Mouse (Mus musculus): ENCODE data around the gene Syncrip. TPM values are rescaled to one million over a fixed set of nuclear protein-coding genes. Genes with fewer than 3 reads are reported as not detected.

The Syncrip gene
- total RNA-seq, 2 experiments from 2014 or later, result 92.6 to 93.0 TPM

Other genes with a start within 250 kb of the Syncrip start
- gene Nt5e, start 155.4 kb downstream of the Syncrip start, total RNA-seq (2021), result 10 to 100 TPM; 15.0 to 21.8 TPM
- gene Snx14, start 43.6 kb downstream of the Syncrip start, total RNA-seq (2021), result 10 to 100 TPM; 41.8 to 54.5 TPM
- 1 to 10 TPM in 1 of 2 experiments, not detected in 1; 1.0 TPM for gene Gm20537, start 26.0 kb downstream of the Syncrip start, total RNA-seq (2021)
- gene Zfp949, start 65.4 kb upstream of the Syncrip start, total RNA-seq (2021), result 10 to 100 TPM in 1 of 2 experiments, 1 to 10 TPM in 1; 8.8 to 10.1 TPM
- gene Trim43a, start 98.3 kb upstream of the Syncrip start, total RNA-seq (2021), result under 1 TPM; 0.21 to 0.75 TPM
- 10 to 100 TPM; 41.6 to 43.6 TPM for gene Mthfsl, start 237.7 kb upstream of the Syncrip start, total RNA-seq (2021)
- 1 to 10 TPM; 2.3 to 3.4 TPM for gene Bcl2a1d, start 249.3 kb upstream of the Syncrip start, total RNA-seq (2021)

All from adrenal gland, postnatal 10 days (tissue).